Mouse (Mus musculus): Measurements from ENCODE around the gene Olfr224.

GRCm38 (mm10) chr11:58570405-58570804 is at the start of gene Olfr224:
- TF ChIP-seq CTCF (IDR thresholded peaks at IDR 0.05) (no peak), POLR2A (IDR thresholded peaks at IDR 0.05; ENCODE audit: insufficient read depth, low read depth, low read length) (no peak), EP300 (IDR thresholded peaks at IDR 0.05; ENCODE audit: insufficient read depth, low read depth, low read length) (no peak)
